Mouse (Mus musculus) forebrain, embryonic 14.5 days (tissue): ENCODE data around the gene Npat. TPM values are rescaled to one million over a fixed set of nuclear protein-coding genes. Genes with fewer than 3 reads are reported as not detected.

Source experiments
- polyA plus RNA-seq: library from polyadenylated mRNA; unstranded; fragments of >200 nt; fragmentation: Nextera tagmentation; extraction: Ambion mirVana; gene quantifications from 2 replicates; pipeline ENCODE4 v1.2.1, GENCODE M21; 2014

Gene Npat
- polyA plus RNA-seq, 1 experiment from 2014 or later = 15.3 TPM

Other genes starting within 250 kb of the Npat start
- gene Exph5, start 235.4 kb upstream of the Npat start, polyA plus RNA-seq = 0.05 and 0.19 TPM in 2 replicates
- 3.3 and 5.1 TPM in 2 replicates for gene Kdelc2, start 153.0 kb upstream of the Npat start, polyA plus RNA-seq
- gene 4930550C14Rik, start 134.7 kb upstream of the Npat start, polyA plus RNA-seq = 0.17 and 0.57 TPM in 2 replicates
- gene Atm, start 307 bp upstream of the Npat start, polyA plus RNA-seq = 12.5 and 13.0 TPM in 2 replicates
- gene Acat1, start 73.3 kb downstream of the Npat start, polyA plus RNA-seq = 190 and 201 TPM in 2 replicates
- gene Cul5, start 133.0 kb downstream of the Npat start, polyA plus RNA-seq = 57.8 and 62.1 TPM in 2 replicates
- 3.7 and 3.8 TPM in 2 replicates for gene Rab39, start 169.2 kb downstream of the Npat start, polyA plus RNA-seq
- gene Slc35f2, start 234.5 kb downstream of the Npat start, polyA plus RNA-seq = 7.6 and 9.5 TPM in 2 replicates